Mouse (Mus musculus) G1E (cell line): ENCODE measurements around the gene Fyttd1.

Experiments
- CTCF ChIP-seq: IDR thresholded peaks from 2 replicates; pipeline ENCODE4 v1.5.1; 2012; ENCODE audit warnings: low read depth, low read length, inconsistent platforms, mixed read lengths
- GATA1 ChIP-seq: IDR thresholded peaks from 2 replicates; pipeline ENCODE4 v1.6.1; 2012; ENCODE audit warnings: borderline replicate concordance, low read length, inconsistent platforms, mixed read lengths
- GATA2 ChIP-seq: IDR thresholded peaks from 2 replicates; pipeline ENCODE4 v1.6.1; 2012; ENCODE audit warnings: low read depth, low read length, inconsistent platforms, borderline replicate concordance
- POLR2AphosphoS5 ChIP-seq: IDR thresholded peaks from 2 replicates; pipeline ENCODE4 v1.6.1; 2012; ENCODE audit warnings: low read depth, low read length, inconsistent platforms; ENCODE audit not compliant: insufficient replicate concordance

GRCm38 (mm10) chr16:32853492-32854049 lies 23.7 kb upstream of the Fyttd1 start:
- TF ChIP-seq CTCF = no peak
- TF ChIP-seq GATA2 = no peak
- TF ChIP-seq GATA1 = no peak
- TF ChIP-seq POLR2AphosphoS5 = no peak
